Mouse (Mus musculus) erythroid progenitor cell, adult 5-6 weeks (primary cell): ENCODE results near the gene 1190007I07Rik. TPM values are rescaled to one million over a fixed set of nuclear protein-coding genes. Genes with fewer than 3 reads are reported as not detected.

Experiments used
- ATAC-seq: replicated peaks from 2 replicates; pipeline ENCODE4 v1.8.0; 2016; ENCODE audit warnings: moderate number of reproducible peaks, mild to moderate bottlenecking, moderate TSS enrichment, inconsistent platforms; ENCODE audit not compliant: poor library complexity, low FRiP score, severe bottlenecking
- total RNA-seq, 2 experiments: library from RNA; stranded (forward) in 1 of 2; stranded (reverse) in 1 of 2; fragments of 150-400 nt in 1 of 2; fragments of 186-747, 209-891 nt in 1 of 2; gene quantifications; 2 replicates each; pipeline versions ENCODE4 v1.2.3 to v1.2.4; 2015 to 2017; ENCODE audit warnings: low replicate concordance in 2 of 2

Gene 1190007I07Rik
- not detected in 2 replicates for total RNA-seq (2015; ENCODE audit: low replicate concordance)
- 11.3 TPM in 1 of 2 replicates, not detected in the other for total RNA-seq (2017; ENCODE audit: low replicate concordance)

DNA sequence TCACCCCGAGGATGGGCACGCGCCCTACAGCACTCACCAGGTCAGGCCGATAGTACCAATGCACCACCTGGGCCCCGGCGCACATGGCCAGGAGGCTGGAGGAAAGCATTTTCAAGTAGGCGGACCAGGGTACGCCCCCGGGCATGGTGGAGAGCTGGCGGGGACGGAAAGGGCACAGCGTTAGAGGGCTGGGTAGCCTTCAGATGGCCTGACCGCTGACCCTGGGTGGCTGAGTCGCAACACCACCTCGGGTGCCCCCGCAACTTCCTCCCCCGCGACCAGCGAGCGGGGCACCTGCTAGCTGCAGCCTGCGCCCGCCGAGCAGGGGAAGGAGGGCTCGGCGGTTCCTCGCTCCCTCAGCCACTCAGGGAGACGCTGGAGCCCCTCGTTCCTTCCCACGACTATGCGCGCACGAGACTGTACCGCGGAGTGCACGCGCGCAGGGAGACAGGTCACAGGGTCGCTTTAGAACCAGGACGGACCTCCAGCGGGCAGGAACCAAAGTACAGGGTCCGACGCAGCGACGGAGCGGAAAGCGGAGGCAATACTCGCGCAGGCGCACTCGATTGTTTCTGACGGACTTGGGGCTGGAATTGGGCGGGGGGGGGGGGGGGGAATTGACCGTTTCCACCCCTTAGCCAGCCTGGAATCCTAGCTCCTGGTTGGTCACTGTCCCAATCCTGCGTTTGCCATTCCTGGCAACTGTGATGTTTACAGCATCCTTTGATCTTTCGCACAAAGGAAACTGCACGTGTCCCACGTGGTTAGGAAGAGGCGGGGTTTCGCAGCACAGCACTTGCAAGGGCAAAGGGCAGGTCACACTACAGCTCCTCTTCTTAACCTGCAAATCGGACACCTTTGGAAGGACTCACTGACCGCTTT, at the start of gene 1190007I07Rik:
TSS of gene 1190007I07Rik (minus strand) at position 558 of the 882 bp plus-strand sequence.
- peak; percentile 87 for ATAC-seq

DNA sequence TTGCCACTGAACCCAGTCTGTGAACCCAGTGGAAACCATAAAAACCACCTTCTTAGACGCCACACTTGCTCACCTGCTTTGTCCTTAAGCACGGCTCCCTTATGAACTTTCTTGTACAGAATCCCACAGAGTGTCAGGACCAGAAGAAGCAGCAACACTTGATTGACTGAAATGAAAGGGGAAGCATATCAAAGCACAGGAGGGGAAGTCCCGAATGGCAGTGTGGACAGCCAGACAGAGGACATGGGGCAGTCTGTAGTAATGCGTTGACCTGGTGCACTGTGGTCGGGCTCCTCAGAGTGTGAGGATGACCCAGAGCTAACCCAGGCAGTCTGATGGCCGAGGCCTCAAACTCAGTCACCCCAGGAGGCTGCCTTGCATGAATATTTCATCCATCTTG, 47.2 kb upstream of the 1190007I07Rik start:
- ATAC-seq = no peak

DNA sequence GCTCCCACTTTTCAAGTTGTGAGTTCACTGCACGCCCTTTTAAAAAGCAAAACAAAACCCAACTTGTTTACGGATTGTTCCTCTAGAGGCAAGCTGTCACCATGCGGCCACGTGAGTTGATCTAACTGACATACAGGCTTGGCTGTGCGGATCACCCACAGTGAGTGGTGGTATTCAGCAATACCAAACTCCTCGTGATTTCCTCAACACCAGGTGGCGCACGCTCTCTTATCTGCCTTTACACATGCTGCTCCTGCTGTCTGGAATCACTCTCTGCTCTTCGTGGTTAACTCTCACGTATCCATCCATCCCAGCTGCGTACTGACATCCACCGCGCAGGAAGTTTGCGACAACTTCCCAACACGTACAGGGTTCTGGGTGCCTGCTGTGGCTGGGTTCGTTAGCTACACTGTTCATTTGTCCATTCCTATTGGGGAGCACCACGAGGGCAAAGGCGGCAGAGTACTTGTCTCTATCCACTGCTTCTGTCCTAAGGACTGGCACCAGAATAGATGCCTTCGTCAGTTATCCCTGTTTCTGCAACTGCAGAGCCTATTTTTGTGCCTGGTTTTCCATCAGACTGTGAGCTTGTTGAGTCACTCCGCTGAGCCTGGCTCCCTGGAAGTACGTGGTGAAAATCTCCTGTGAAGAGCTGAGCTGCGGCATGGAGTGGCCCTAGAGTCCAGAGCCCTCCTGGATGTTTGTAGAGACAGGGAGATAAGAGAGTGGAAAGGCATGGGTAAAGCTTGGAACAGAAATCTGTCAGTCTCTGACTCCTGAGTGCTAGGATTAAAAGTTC, 43.6 kb upstream of the 1190007I07Rik start:
- ATAC-seq = peak; percentile 85

GRCm38 (mm10) chr10:82665951-82666350, 42.9 kb upstream of the 1190007I07Rik start:
- ATAC-seq = no peak

DNA sequence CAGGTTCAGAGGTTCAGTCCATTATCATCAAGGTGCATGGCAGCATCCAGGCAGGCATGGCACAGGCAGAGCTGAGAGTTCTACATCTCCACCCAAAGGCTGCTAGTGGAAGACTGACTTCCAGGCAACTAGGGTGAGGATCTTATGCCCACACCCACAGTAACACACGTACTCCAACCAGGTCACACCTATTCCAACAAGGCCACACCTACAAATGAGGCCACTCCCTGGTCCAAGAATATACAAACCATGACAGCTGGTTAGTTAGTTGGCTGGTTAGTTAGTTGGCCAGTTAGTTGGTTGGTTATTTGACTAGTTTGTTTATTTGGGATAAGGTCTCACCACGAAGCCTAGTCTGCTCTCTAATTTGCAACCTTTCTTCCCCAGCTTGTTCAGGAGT, 40.3 kb upstream of the 1190007I07Rik start:
- ATAC-seq = no peak

- no peak for ATAC-seq
Measured at GRCm38 (mm10) chr10:82662267-82662990, 39.4 kb upstream of the 1190007I07Rik start.

GRCm38 (mm10) chr10:82661820-82662219, 38.8 kb upstream of the 1190007I07Rik start:
- ATAC-seq = no peak

- ATAC-seq = no peak
Measured at GRCm38 (mm10) chr10:82654581-82654980, 31.6 kb upstream of the 1190007I07Rik start.

DNA sequence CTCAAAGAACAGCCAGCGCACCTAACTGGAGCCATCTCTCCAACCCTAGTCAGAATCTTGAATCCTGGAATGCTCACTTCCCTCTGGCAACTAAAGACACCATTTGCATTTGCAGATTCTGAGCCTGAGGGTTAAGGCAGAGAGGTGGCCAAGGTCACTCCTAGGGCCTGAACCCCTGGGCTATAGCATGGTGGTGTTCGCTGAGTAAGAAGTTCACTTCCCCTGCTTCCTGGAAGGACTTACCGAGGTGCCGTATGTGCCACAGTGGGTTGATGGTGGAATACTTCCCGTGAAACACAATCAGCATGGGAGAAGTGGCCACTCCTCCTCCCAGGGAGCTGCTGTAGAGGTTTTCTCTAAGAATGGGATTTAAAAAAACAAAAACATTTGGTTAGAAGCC, 29.6 kb upstream of the 1190007I07Rik start:
- ATAC-seq = no peak

DNA sequence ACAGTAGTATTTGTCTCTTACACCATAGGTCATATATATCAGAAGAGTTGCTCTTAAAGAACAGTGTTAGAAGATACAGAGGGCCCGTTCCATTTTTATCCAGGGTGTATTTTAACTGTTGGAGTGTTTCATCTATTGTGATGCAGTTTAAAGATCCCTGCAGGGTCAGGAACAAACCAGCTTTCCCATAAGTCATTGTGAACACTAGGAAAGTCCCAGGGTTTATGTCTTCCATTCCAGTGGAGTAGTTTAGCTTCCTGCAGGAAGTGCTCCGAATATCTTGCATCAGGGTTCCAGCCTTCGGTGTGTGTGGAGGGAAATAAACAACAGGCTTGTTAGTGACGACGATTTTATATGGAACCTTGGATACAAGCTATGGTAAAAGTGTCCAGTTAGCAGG, 28.2 kb upstream of the 1190007I07Rik start:
- no peak for ATAC-seq

GRCm38 (mm10) chr10:82647205-82647811, 24.3 kb upstream of the 1190007I07Rik start:
- no peak for ATAC-seq

- no peak for ATAC-seq
Measured at GRCm38 (mm10) chr10:82646083-82646482, 23.1 kb upstream of the 1190007I07Rik start.

DNA sequence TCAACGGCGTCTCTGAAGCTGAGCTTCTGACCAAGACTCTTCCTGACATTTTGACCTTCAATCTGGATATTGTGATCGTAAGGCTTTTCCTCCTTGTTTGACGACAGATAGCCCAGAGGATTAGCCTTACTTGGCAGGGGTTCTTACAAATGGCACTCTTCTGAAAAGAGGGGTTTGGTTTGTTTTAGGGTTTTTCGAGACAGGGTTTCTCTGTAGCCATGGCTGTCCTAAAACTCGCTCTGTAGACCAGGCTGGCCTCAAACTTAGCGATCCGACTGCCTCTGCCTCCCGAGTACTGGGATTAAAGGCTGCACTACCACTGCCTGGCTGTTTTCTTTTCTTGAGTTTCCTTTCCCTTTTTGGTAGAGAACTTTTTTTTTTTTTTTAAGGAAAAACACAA, 18.5 kb upstream of the 1190007I07Rik start:
- no peak for ATAC-seq

DNA sequence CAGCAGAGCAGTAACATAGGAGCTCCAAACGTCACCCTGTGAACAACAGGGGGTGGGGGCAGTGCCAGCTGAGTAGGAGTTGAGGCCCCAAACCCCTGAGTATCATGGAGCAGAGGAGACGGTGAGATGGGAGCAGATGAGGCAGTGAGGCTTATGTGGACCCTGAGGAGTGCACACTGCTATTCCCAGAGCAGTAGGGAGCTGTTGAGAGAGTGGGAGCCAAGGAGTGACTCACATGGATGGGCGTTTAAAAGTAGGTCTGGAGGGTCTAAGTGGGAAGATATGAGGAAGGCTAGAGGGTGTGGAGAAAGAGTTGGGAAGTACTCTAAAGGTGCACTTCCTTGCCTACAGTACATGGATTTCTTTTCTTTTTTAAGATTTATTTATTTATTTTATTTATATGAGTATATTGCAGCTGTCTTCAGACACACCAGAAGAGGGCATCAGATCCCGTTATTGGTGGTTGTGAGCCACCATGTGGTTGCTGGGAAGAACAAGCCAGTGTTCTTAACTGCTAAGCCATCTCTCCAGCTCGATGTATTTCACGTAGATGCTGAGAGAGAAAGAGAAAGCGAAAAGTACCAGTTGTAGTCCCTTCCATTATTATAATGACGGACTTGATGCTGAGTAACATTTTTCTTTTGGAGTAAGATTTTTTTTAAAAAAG, 16.1 kb upstream of the 1190007I07Rik start:
- no peak for ATAC-seq

DNA sequence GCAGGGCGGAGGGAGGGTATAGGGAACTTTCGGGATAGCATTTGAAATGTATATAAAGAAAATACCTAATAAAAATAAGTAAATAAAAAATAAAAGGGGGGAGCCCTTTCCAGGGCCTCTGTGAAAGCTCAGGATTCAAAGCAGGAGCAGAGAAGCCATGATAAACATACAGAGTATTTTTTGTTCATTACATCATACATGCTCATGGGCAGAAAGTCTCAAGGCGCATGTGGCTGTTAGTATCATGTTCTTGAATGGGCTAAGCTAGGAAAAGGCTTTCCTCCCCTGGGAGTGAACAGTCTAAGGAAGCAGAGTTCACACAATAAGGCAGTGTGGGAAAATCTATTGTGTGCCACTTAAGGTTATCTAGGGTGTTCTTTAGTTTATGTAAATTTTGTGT, 13.3 kb upstream of the 1190007I07Rik start:
- no peak for ATAC-seq

GRCm38 (mm10) chr10:82634348-82634747, 11.3 kb upstream of the 1190007I07Rik start:
- ATAC-seq = no peak

DNA sequence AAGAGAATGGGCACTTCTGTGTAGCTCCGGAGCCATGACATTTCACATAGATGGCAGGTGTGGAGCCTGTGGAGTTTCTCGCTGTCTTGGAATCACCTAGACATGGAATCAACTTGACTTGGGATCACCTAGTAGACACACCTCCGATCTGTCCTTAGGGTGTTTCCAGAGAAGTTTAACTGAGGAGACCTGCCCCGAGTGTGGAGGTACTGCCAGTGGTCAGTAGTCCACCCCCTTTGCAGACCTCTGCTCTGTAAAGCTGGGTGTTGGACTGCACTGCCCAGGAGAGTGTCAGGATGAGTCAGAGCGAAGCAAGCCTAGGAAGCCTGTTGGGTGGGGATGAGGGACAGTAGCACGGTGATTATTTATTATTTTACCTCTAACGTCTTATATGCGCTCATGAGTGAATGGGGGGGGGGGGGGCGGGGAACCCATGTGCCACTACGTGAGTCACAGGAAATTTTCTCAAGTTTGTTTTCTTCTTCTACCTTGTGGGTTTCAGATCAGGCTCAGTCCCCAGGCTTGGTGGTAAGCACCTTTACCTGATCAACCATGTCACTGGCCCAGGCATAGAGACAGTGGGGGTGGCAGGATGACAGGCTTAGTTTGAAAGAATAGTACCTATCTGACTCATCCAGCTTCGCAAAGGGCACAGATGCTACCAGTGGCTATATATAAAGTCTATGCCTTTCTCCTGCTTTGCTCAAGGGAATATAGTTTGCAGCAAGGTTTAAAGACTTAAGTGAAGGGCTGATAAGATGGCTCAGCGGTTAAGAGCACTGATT, 9.7 kb upstream of the 1190007I07Rik start:
- no peak for ATAC-seq

DNA sequence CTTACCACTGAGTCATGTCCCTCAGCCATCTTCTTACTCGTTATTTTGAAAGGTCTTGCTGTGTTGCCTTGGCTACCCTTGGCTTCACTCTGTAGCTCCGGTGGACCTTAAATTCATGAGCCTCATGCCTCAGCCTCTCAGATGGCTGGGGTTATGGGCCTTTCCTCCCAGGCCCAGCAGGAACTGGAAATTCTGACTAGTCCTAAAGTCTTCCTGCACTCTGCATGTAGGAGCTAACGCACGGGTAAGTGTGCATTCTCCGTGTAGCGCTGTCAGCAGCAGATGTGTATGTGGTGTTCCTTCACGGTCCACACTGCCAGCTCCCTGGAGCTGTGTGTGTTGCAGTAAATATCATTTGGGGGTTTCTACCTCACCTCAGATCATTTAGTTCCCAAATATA, 8.1 kb upstream of the 1190007I07Rik start:
- ATAC-seq = no peak
